Mouse (Mus musculus): ENCODE results near the gene Tspan18. TPM values are rescaled to one million over a fixed set of nuclear protein-coding genes. Genes with fewer than 3 reads are reported as not detected.

The Tspan18 gene
- polyA plus RNA-seq, 1 experiment from 2014 or later: 17.0 TPM

GRCm38 (mm10) chr2:93179603-93180002, 154.7 kb downstream of the Tspan18 start:
- no peaks in the 10 kb centered on the region for H3K9me3 ChIP-seq (ENCODE audit: control insufficient read depth, low read length)
- peaks cover 43% of the 10 kb centered on the region for H3K4me1 ChIP-seq (replicated peaks; ENCODE audit: control insufficient read depth, insufficient read depth, low read length)
- WGBS: 61% methylated on average over 5 of the region's 5 CpGs
- no peak for ATAC-seq
- H3K36me3 ChIP-seq (ENCODE audit: control insufficient read depth, insufficient read depth): no peaks in the 10 kb centered on the region
- H3K4me2 ChIP-seq (ENCODE audit: low read length): peak overlapping the region; percentile 64
- H3K4me3 ChIP-seq (replicated peaks; ENCODE audit: low read length): no peak overlapping the region
- H3K27me3 ChIP-seq (replicated peaks; ENCODE audit: control insufficient read depth, insufficient read depth, low read length): no peaks in the 10 kb centered on the region
- no peak overlapping the region for H3K27ac ChIP-seq (ENCODE audit: low read length)
- peak overlapping the region; percentile 80; the same call in 1 of the 2 replicates for H3K9ac ChIP-seq (replicated peaks; ENCODE audit: low read depth, low read length)

GRCm38 (mm10) chr2:93178313-93178677, 156.0 kb downstream of the Tspan18 start:
- Histone ChIP-seq H3K27me3 (replicated peaks; ENCODE audit: control insufficient read depth, insufficient read depth, low read length) (no peaks in the 10 kb centered on the region), H3K9ac (replicated peaks; ENCODE audit: low read depth, low read length) (no peak overlapping the region), H3K27ac (ENCODE audit: low read length) (no peak overlapping the region), H3K4me2 (ENCODE audit: low read length) (no peak overlapping the region), H3K36me3 (ENCODE audit: control insufficient read depth, insufficient read depth) (no peaks in the 10 kb centered on the region), H3K9me3 (ENCODE audit: control insufficient read depth, low read length) (no peaks in the 10 kb centered on the region), H3K4me3 (replicated peaks; ENCODE audit: low read length) (no peak overlapping the region), H3K4me1 (replicated peaks; ENCODE audit: control insufficient read depth, insufficient read depth, low read length) (peaks cover 43% of the 10 kb centered on the region)
- no peak for ATAC-seq
- 78% methylated on average over 4 of the region's 4 CpGs for WGBS

GRCm38 (mm10) chr2:93177668-93178312, 156.5 kb downstream of the Tspan18 start:
- Histone ChIP-seq H3K4me3 (replicated peaks; ENCODE audit: low read length) (no peak overlapping the region), H3K9ac (replicated peaks; ENCODE audit: low read depth, low read length) (no peak overlapping the region), H3K27me3 (replicated peaks; ENCODE audit: control insufficient read depth, insufficient read depth, low read length) (no peaks in the 10 kb centered on the region), H3K36me3 (ENCODE audit: control insufficient read depth, insufficient read depth) (no peaks in the 10 kb centered on the region), H3K9me3 (ENCODE audit: control insufficient read depth, low read length) (no peaks in the 10 kb centered on the region), H3K27ac (ENCODE audit: low read length) (peak overlapping the region; percentile 71; the same call in 1 of the 2 replicates), H3K4me1 (replicated peaks; ENCODE audit: control insufficient read depth, insufficient read depth, low read length) (peaks cover 43% of the 10 kb centered on the region), H3K4me2 (ENCODE audit: low read length) (no peak overlapping the region)
- 62% methylated on average over 20 of the region's 20 CpGs for whole genome bisulfite sequencing
- ATAC-seq: peak; percentile 23

- H3K4me1 ChIP-seq (replicated peaks; ENCODE audit: control insufficient read depth, insufficient read depth, low read length): peaks cover 44% of the 10 kb centered on the region
- 3% methylated on average over 17 of the region's 17 CpGs for WGBS
- ATAC-seq: peak; percentile 44
Observed at GRCm38 (mm10) chr2:93176871-93177667, 157.2 kb downstream of the Tspan18 start.

GRCm38 (mm10) chr2:93176193-93176798, 158.0 kb downstream of the Tspan18 start:
- H3K27ac ChIP-seq (ENCODE audit: low read length): peak overlapping the region; percentile 71
- no peaks in the 10 kb centered on the region for H3K36me3 ChIP-seq (ENCODE audit: control insufficient read depth, insufficient read depth)
- H3K4me2 ChIP-seq (ENCODE audit: low read length): no peak overlapping the region
- peak overlapping the region; percentile 28; the same call in 1 of the 2 replicates for H3K9ac ChIP-seq (replicated peaks; ENCODE audit: low read depth, low read length)
- WGBS: 21% methylated on average over 4 of the region's 4 CpGs
- no peaks in the 10 kb centered on the region for H3K27me3 ChIP-seq (replicated peaks; ENCODE audit: control insufficient read depth, insufficient read depth, low read length)
- H3K9me3 ChIP-seq (ENCODE audit: control insufficient read depth, low read length): no peaks in the 10 kb centered on the region
- peaks cover 47% of the 10 kb centered on the region for H3K4me1 ChIP-seq (replicated peaks; ENCODE audit: control insufficient read depth, insufficient read depth, low read length)
- ATAC-seq: no peak
- no peak overlapping the region for H3K4me3 ChIP-seq (replicated peaks; ENCODE audit: low read length)

More at GRCm38 (mm10) chr2:93176871-93177667, 157.2 kb downstream of the Tspan18 start:
- peak overlapping the region; percentile 71 for H3K27ac ChIP-seq (ENCODE audit: low read length)
- H3K27me3 ChIP-seq (replicated peaks; ENCODE audit: control insufficient read depth, insufficient read depth, low read length): no peaks in the 10 kb centered on the region
- H3K4me3 ChIP-seq (replicated peaks; ENCODE audit: low read length): no peak overlapping the region
- H3K36me3 ChIP-seq (ENCODE audit: control insufficient read depth, insufficient read depth): no peaks in the 10 kb centered on the region
- peak overlapping the region; percentile 28; the same call in 1 of the 2 replicates for H3K9ac ChIP-seq (replicated peaks; ENCODE audit: low read depth, low read length)
- peak overlapping the region; percentile 5 for H3K4me2 ChIP-seq (ENCODE audit: low read length)
- H3K9me3 ChIP-seq (ENCODE audit: control insufficient read depth, low read length): no peaks in the 10 kb centered on the region

- Histone ChIP-seq H3K4me1 (replicated peaks; ENCODE audit: control insufficient read depth, insufficient read depth, low read length) (peaks cover 52% of the 10 kb centered on the region), H3K27ac (ENCODE audit: low read length) (no peak overlapping the region), H3K36me3 (ENCODE audit: control insufficient read depth, insufficient read depth) (no peaks in the 10 kb centered on the region), H3K4me3 (replicated peaks; ENCODE audit: low read length) (no peak overlapping the region), H3K9me3 (ENCODE audit: control insufficient read depth, low read length) (no peaks in the 10 kb centered on the region), H3K27me3 (replicated peaks; ENCODE audit: control insufficient read depth, insufficient read depth, low read length) (no peaks in the 10 kb centered on the region), H3K9ac (replicated peaks; ENCODE audit: low read depth, low read length) (no peak overlapping the region), H3K4me2 (ENCODE audit: low read length) (no peak overlapping the region)
- ATAC-seq: no peak
- WGBS: 62% methylated on average over 2 of the region's 2 CpGs
Observed at GRCm38 (mm10) chr2:93175721-93176120, 158.6 kb downstream of the Tspan18 start.

- H3K36me3 ChIP-seq (ENCODE audit: control insufficient read depth, insufficient read depth): no peaks in the 10 kb centered on the region
- H3K9ac ChIP-seq (replicated peaks; ENCODE audit: low read depth, low read length): no peak overlapping the region
- no peaks in the 10 kb centered on the region for H3K27me3 ChIP-seq (replicated peaks; ENCODE audit: control insufficient read depth, insufficient read depth, low read length)
- peaks cover 54% of the 10 kb centered on the region for H3K4me1 ChIP-seq (replicated peaks; ENCODE audit: control insufficient read depth, insufficient read depth, low read length)
- H3K27ac ChIP-seq (ENCODE audit: low read length): no peak overlapping the region
- no peaks in the 10 kb centered on the region for H3K9me3 ChIP-seq (ENCODE audit: control insufficient read depth, low read length)
- no peak for ATAC-seq
- no peak overlapping the region for H3K4me3 ChIP-seq (replicated peaks; ENCODE audit: low read length)
- H3K4me2 ChIP-seq (ENCODE audit: low read length): no peak overlapping the region
- WGBS: 23% methylated on average over 5 of the region's 5 CpGs
Observed at GRCm38 (mm10) chr2:93175278-93175677, 159.0 kb downstream of the Tspan18 start.

- ATAC-seq: no peak
- Histone ChIP-seq H3K9me3 (ENCODE audit: control insufficient read depth, low read length) (no peaks in the 10 kb centered on the region), H3K27me3 (replicated peaks; ENCODE audit: control insufficient read depth, insufficient read depth, low read length) (no peaks in the 10 kb centered on the region), H3K36me3 (ENCODE audit: control insufficient read depth, insufficient read depth) (no peaks in the 10 kb centered on the region), H3K4me3 (replicated peaks; ENCODE audit: low read length) (no peak overlapping the region), H3K4me2 (ENCODE audit: low read length) (no peak overlapping the region), H3K4me1 (replicated peaks; ENCODE audit: control insufficient read depth, insufficient read depth, low read length) (peaks cover 44% of the 10 kb centered on the region), H3K27ac (ENCODE audit: low read length) (no peak overlapping the region), H3K9ac (replicated peaks; ENCODE audit: low read depth, low read length) (no peak overlapping the region)
- WGBS: 10% methylated on average over 5 of the region's 5 CpGs
Observed at GRCm38 (mm10) chr2:93174159-93174558, 160.1 kb downstream of the Tspan18 start.

- Histone ChIP-seq H3K4me1 (replicated peaks; ENCODE audit: control insufficient read depth, insufficient read depth, low read length) (peaks cover 38% of the 10 kb centered on the region), H3K4me3 (replicated peaks; ENCODE audit: low read length) (no peak overlapping the region), H3K36me3 (ENCODE audit: control insufficient read depth, insufficient read depth) (no peaks in the 10 kb centered on the region), H3K27me3 (replicated peaks; ENCODE audit: control insufficient read depth, insufficient read depth, low read length) (no peaks in the 10 kb centered on the region), H3K27ac (ENCODE audit: low read length) (no peak overlapping the region), H3K4me2 (ENCODE audit: low read length) (no peak overlapping the region), H3K9ac (replicated peaks; ENCODE audit: low read depth, low read length) (no peak overlapping the region), H3K9me3 (ENCODE audit: control insufficient read depth, low read length) (no peaks in the 10 kb centered on the region)
- 75% methylated on average over 5 of the region's 5 CpGs for WGBS
- ATAC-seq: no peak
Observed at GRCm38 (mm10) chr2:93172460-93172859, 161.8 kb downstream of the Tspan18 start.
